19 mouse cellular contexts compared by ENCODE assay signal in the genomic region with DNA sequence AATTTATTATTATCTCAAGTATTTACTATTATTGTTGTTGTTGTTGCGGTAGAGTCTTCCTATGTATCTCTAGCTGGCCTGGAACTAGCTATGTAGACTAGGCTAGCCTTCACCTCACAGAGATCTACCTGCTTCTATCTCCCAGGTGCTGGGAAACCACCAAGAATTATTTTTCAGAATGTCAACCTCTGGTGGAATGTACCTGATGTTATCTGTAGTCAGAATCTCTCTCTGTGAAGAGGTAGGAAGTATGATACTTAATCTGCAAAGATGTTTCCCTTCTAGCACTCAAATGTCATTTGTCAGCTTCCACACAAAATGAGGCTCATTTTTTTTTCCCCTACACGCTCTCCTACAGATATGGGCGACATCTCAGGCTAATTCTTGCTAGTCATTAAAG.
"Had no signal": no experiment of that assay in that cellular context is flagged by ENCODE, and none has a peak within 500 bp of the region (broad histone marks: within the 10 kb centered on the region; RNA-seq: fewer than 3 reads in every experiment).

No protein-coding gene starts in this region.

- H3K9me3 ChIP-seq: midbrain, embryonic 10.5 days; midbrain, embryonic 12.5 days; neural tube, embryonic 13.5 days; neural tube, embryonic 15.5 days had no signal

- H3K4me3 ChIP-seq: midbrain, embryonic 10.5 days; midbrain, embryonic 12.5 days; myocyte; neural tube, embryonic 13.5 days; neural tube, embryonic 15.5 days had no signal

- H3K9ac ChIP-seq: lung, embryonic 14.5 days; midbrain, embryonic 12.5 days; neural tube, embryonic 13.5 days; neural tube, embryonic 15.5 days had no signal

- ATAC-seq: midbrain, embryonic 16.5 days had no signal

- DNase-seq: lung, adult 18-20 months; lung, embryonic 14.5 days; lung, postnatal 10 days; lung, postnatal 4 days; midbrain, embryonic 14.5 days; retina, postnatal 1 day; right cerebral cortex, adult 18-20 months; right cerebral cortex, postnatal 25 days; right cerebral cortex, postnatal 4 days; spleen, adult 18-20 months; thymus, adult 18-20 months; thymus, postnatal 14 days; thymus, postnatal 36 days had no signal

- H3K27ac ChIP-seq: midbrain, embryonic 10.5 days; midbrain, embryonic 12.5 days; neural tube, embryonic 13.5 days; neural tube, embryonic 15.5 days had no signal

- H3K36me3 ChIP-seq: midbrain, embryonic 10.5 days; midbrain, embryonic 12.5 days; neural tube, embryonic 13.5 days; neural tube, embryonic 15.5 days had no signal

- H3K27me3 ChIP-seq: midbrain, embryonic 12.5 days; neural tube, embryonic 13.5 days; neural tube, embryonic 15.5 days had no signal

- H3K4me2 ChIP-seq: lung, embryonic 14.5 days; midbrain, embryonic 12.5 days; neural tube, embryonic 13.5 days; neural tube, embryonic 15.5 days had no signal

- H3K4me1 ChIP-seq: neural tube, embryonic 13.5 days; neural tube, embryonic 15.5 days had no signal
